Mouse (Mus musculus) brown adipose tissue, adult 24 weeks (tissue): ENCODE data around the gene Abcc12. TPM values are rescaled to one million over a fixed set of nuclear protein-coding genes. Genes with fewer than 3 reads are reported as not detected.

Experiments used
- H3K27ac ChIP-seq: fragments of 200-500 bp; replicated peaks from 2 replicates; pipeline ENCODE4 v1.5.1; 2012; ENCODE audit warnings: low read depth, mild to moderate bottlenecking, low read length
- H3K4me1 ChIP-seq: fragments of 200-500 bp; 2 replicates; pipeline ENCODE4 v1.6.1; 2012; ENCODE audit warnings: low read length, mixed read lengths; ENCODE audit not compliant: control insufficient read depth, insufficient read depth, insufficient read length
- H3K4me3 ChIP-seq: fragments of 200-500 bp; 2 replicates; pipeline ENCODE4 v1.5.1; 2012; ENCODE audit warnings: low read depth, mild to moderate bottlenecking, low read length, moderate library complexity; ENCODE audit not compliant: insufficient read depth
- polyA plus RNA-seq: library from polyadenylated mRNA; stranded (reverse); fragments of >200 nt; gene quantifications from 2 replicates; pipeline ENCODE4 v1.2.4, GENCODE M21; 2012; ENCODE audit not compliant: missing spikeins, insufficient read depth, insufficient read length

Abcc12 gene
- polyA plus RNA-seq, 1 experiment = not detected

GRCm38 (mm10) chr8:86555564-86555963, 24.9 kb downstream of the Abcc12 start:
- Histone ChIP-seq H3K4me1 (no peaks in the 10 kb centered on the region), H3K27ac (no peak overlapping the region), H3K4me3 (no peak overlapping the region)

GRCm38 (mm10) chr8:86554220-86554891, 26.1 kb downstream of the Abcc12 start:
- no peak overlapping the region for H3K4me3 ChIP-seq
- H3K4me1 ChIP-seq = no peaks in the 10 kb centered on the region
- H3K27ac ChIP-seq = no peak overlapping the region

- no peaks in the 10 kb centered on the region for H3K4me1 ChIP-seq
- no peak overlapping the region for H3K27ac ChIP-seq
- no peak overlapping the region for H3K4me3 ChIP-seq
Measured at GRCm38 (mm10) chr8:86550516-86550915, 30.0 kb downstream of the Abcc12 start.

GRCm38 (mm10) chr8:86546001-86546400, 34.5 kb downstream of the Abcc12 start:
- H3K4me3 ChIP-seq = no peak overlapping the region
- H3K4me1 ChIP-seq = no peaks in the 10 kb centered on the region
- H3K27ac ChIP-seq = no peak overlapping the region

GRCm38 (mm10) chr8:86540906-86541305, 39.6 kb downstream of the Abcc12 start:
- no peak overlapping the region for H3K27ac ChIP-seq
- H3K4me3 ChIP-seq = no peak overlapping the region
- H3K4me1 ChIP-seq = no peaks in the 10 kb centered on the region

- Histone ChIP-seq H3K27ac (no peak overlapping the region), H3K4me1 (0 out of 2 replicates have a peak, but pooled peaks cover 2% of the 10 kb centered on the region), H3K4me3 (no peak overlapping the region)
Measured at GRCm38 (mm10) chr8:86540376-86540775, 40.1 kb downstream of the Abcc12 start.

- Histone ChIP-seq H3K4me1 (peaks cover 6% of the 10 kb centered on the region; the same call in 1 of the 2 replicates), H3K27ac (no peak overlapping the region), H3K4me3 (no peak overlapping the region)
Measured at GRCm38 (mm10) chr8:86536663-86536987, 43.9 kb downstream of the Abcc12 start.

- Histone ChIP-seq H3K27ac (peak overlapping the region; percentile 69), H3K4me1 (peaks cover 6% of the 10 kb centered on the region; the same call in 1 of the 2 replicates), H3K4me3 (no peak overlapping the region)
Measured at GRCm38 (mm10) chr8:86535791-86536662, 44.5 kb downstream of the Abcc12 start.

GRCm38 (mm10) chr8:86535068-86535560, 45.4 kb downstream of the Abcc12 start:
- H3K4me3 ChIP-seq = no peak overlapping the region
- H3K27ac ChIP-seq = peak overlapping the region; percentile 69
- peaks cover 6% of the 10 kb centered on the region; the same call in 1 of the 2 replicates for H3K4me1 ChIP-seq

GRCm38 (mm10) chr8:86529714-86530113, 50.8 kb downstream of the Abcc12 start:
- H3K4me1 ChIP-seq = peaks cover 2% of the 10 kb centered on the region; the same call in 1 of the 2 replicates
- no peak overlapping the region for H3K4me3 ChIP-seq
- no peak overlapping the region for H3K27ac ChIP-seq

- Histone ChIP-seq H3K27ac (no peak overlapping the region), H3K4me3 (no peak overlapping the region), H3K4me1 (no peaks in the 10 kb centered on the region)
Measured at GRCm38 (mm10) chr8:86527336-86528029, 53.0 kb downstream of the Abcc12 start.

- H3K4me3 ChIP-seq = no peak overlapping the region
- no peaks in the 10 kb centered on the region for H3K4me1 ChIP-seq
- H3K27ac ChIP-seq = no peak overlapping the region
Measured at GRCm38 (mm10) chr8:86526808-86527207, 53.7 kb downstream of the Abcc12 start.

GRCm38 (mm10) chr8:86514203-86514602, 66.3 kb downstream of the Abcc12 start:
- Histone ChIP-seq H3K27ac (no peak overlapping the region), H3K4me3 (no peak overlapping the region), H3K4me1 (no peaks in the 10 kb centered on the region)

- Histone ChIP-seq H3K4me3 (no peak overlapping the region), H3K27ac (no peak overlapping the region), H3K4me1 (no peaks in the 10 kb centered on the region)
Measured at GRCm38 (mm10) chr8:86512886-86513285, 67.6 kb downstream of the Abcc12 start.

GRCm38 (mm10) chr8:86512131-86512792, 68.2 kb downstream of the Abcc12 start:
- no peak overlapping the region for H3K4me3 ChIP-seq
- H3K4me1 ChIP-seq = no peaks in the 10 kb centered on the region
- no peak overlapping the region for H3K27ac ChIP-seq
